Mouse (Mus musculus): ENCODE results near the gene Cry2. TPM values are rescaled to one million over a fixed set of nuclear protein-coding genes. Genes with fewer than 3 reads are reported as not detected.
"Not testable (repeated sequence)": the region's sequence is repeated elsewhere in the genome, so short reads cannot be mapped to it uniquely, and the experiment has no call there.

Cry2 gene
- 15.3 and 17.7 TPM in 2 replicates for polyA plus RNA-seq (2014; fragmentation: Nextera tagmentation; extraction: Ambion mirVana)

DNA sequence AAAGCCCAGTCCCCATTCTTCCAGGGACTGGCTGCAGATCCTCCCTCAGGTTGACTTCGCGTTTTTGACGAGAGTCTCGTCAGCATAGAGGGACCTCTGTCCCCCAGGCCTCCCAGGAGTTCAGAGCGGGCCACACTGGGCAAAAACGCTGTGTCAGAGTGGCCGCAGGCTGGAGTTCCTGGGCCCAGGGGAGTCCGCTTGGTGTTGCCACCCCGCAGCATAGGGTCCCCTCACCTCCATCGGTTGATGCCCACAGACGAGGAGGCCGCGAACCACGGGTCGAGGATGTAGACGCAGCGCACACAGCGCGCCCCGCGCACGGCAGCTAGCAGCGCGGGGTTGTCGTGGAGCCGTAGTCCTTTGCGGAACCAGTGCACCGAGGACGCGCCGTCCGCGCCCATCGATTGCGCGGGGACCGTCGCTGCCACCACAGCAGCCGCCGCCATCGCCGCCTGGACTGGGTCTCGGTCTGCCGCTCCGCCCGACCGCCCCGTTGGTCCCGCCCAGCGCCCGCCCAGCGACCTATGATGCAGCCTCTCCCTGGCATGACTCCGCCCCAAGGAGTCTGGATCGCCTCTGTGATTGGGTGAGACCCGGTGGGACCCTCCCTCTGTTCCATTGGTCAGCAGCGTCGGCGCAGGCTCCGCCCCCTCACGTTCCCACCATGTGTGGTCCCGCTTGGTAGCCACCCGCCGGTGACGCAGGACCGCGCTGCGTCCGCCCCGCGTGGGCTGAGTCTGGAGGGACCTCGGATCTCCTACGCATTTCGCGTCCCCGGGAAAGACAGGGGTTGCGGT lies at the start of gene Cry2:
Gene Cry2, minus strand, starts transcription at position 466 of the 797 bp plus-strand sequence.
- ATAC-seq (replicated peaks; ENCODE audit: insufficient number of reproducible peaks, low FRiP score, low TSS enrichment), result peak; percentile 98
- WGBS (ENCODE audit: insufficient replicate concordance), result under 1% methylated on average over 73 of the region's 76 CpGs
- peaks cover 32% of the 10 kb centered on the region for H3K4me1 ChIP-seq (ENCODE audit: control insufficient read depth, insufficient read depth, low read length)
- no peak within 1 kb of the TSS; the same call in 1 of the 2 replicates for H3K27ac ChIP-seq (ENCODE audit: low read depth, low read length)
- peak within 1 kb of the TSS; percentile 85 for H3K9ac ChIP-seq (ENCODE audit: low read depth, low read length)
- no peaks in the 10 kb centered on the region for H3K9me3 ChIP-seq (replicated peaks; ENCODE audit: control insufficient read depth, low read length)
- H3K36me3 ChIP-seq (ENCODE audit: control insufficient read depth, insufficient read depth, low read length), result no peaks in the 10 kb centered on the region
- peak within 1 kb of the TSS; percentile 95 for H3K4me3 ChIP-seq (ENCODE audit: low read depth, low read length)
- H3K4me2 ChIP-seq, result peak within 1 kb of the TSS; percentile 88
- no peaks in the 10 kb centered on the region for H3K27me3 ChIP-seq (ENCODE audit: control insufficient read depth, insufficient read depth, low read length)

DNA sequence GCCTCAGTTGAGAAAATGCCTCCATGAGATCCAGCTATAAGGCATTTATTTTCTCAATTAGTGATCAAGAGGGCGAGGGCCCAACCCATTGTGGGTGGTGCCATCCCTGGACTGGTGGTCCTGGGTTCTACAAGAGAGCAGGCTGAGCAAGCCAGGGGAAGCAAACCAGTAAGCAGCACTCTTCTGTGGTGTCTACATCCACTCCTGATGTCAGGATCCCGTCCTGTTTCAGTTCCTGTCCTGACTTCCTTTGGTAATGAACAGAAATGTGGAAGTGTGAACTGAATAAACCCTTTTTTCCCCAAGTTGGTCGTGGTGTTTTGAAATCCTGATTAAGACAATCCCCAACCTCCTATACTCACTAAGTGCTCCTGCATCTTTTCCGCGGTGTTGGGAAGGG lies 49.7 kb upstream of the Cry2 start:
- 39% methylated on average over 5 of the region's 5 CpGs for WGBS (ENCODE audit: insufficient replicate concordance)
- Histone ChIP-seq H3K9ac (ENCODE audit: low read depth, low read length) (no peak overlapping the region), H3K4me1 (ENCODE audit: control insufficient read depth, insufficient read depth, low read length) (peaks cover 6% of the 10 kb centered on the region; the same call in 1 of the 2 replicates), H3K4me3 (ENCODE audit: low read depth, low read length) (no peak overlapping the region), H3K4me2 (no peak overlapping the region), H3K27ac (ENCODE audit: low read depth, low read length) (no peak overlapping the region), H3K36me3 (ENCODE audit: control insufficient read depth, insufficient read depth, low read length) (no peaks in the 10 kb centered on the region), H3K27me3 (ENCODE audit: control insufficient read depth, insufficient read depth, low read length) (peaks cover 41% of the 10 kb centered on the region), H3K9me3 (replicated peaks; ENCODE audit: control insufficient read depth, low read length) (no peaks in the 10 kb centered on the region)
- no peak for ATAC-seq (replicated peaks; ENCODE audit: insufficient number of reproducible peaks, low FRiP score, low TSS enrichment)

DNA sequence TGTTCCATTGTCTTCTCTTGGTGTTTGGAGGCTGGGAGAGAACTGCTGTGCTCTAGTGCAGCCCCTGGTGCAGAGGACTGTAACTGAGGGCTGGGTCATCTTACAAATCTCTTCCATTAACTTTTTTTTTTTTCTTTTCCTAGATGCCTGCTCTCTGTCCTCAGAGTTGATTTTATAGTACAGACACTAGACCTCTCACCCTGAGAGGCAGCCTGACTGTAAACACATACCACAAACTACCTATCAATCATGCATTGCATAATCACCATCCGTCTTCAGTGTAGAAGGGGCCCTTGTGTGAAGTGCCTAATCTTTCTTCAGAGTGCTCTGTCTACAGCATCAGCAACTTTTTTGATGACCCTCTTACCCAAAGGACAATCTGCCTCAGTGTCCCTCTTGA lies 48.7 kb upstream of the Cry2 start:
- no peak overlapping the region for H3K4me3 ChIP-seq (ENCODE audit: low read depth, low read length)
- no peak overlapping the region for H3K9ac ChIP-seq (ENCODE audit: low read depth, low read length)
- H3K27me3 ChIP-seq (ENCODE audit: control insufficient read depth, insufficient read depth, low read length), result peaks cover 39% of the 10 kb centered on the region
- peaks cover 8% of the 10 kb centered on the region for H3K4me1 ChIP-seq (ENCODE audit: control insufficient read depth, insufficient read depth, low read length)
- 27% methylated on average over 1 of the region's 1 CpGs for WGBS (ENCODE audit: insufficient replicate concordance)
- H3K27ac ChIP-seq (ENCODE audit: low read depth, low read length), result no peak overlapping the region
- H3K9me3 ChIP-seq (replicated peaks; ENCODE audit: control insufficient read depth, low read length), result no peaks in the 10 kb centered on the region
- H3K4me2 ChIP-seq, result no peak overlapping the region
- no peak for ATAC-seq (replicated peaks; ENCODE audit: insufficient number of reproducible peaks, low FRiP score, low TSS enrichment)
- no peaks in the 10 kb centered on the region for H3K36me3 ChIP-seq (ENCODE audit: control insufficient read depth, insufficient read depth, low read length)

DNA sequence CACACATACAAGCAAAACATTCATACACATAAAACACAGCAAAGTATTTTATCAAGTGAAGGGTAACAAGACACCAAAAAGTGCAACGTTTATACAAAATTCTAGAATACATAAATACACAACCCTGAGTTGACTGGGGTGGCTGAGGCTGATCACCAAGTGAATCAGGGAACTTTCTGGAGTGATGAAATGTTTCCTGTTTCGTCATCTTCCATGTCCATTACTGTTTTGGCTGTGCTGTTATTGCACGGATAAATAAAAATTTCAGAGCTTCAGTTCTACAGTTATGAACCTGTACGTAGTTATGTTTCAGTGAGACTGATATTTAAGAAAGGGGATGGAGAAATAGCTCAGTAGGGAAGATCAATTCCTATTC lies 44.5 kb upstream of the Cry2 start:
- Histone ChIP-seq H3K4me1 (ENCODE audit: control insufficient read depth, insufficient read depth, low read length) (peaks cover 3% of the 10 kb centered on the region; the same call in 1 of the 2 replicates), H3K4me3 (ENCODE audit: low read depth, low read length) (no peak overlapping the region), H3K9ac (ENCODE audit: low read depth, low read length) (no peak overlapping the region), H3K4me2 (no peak overlapping the region), H3K27me3 (ENCODE audit: control insufficient read depth, insufficient read depth, low read length) (peaks cover 10% of the 10 kb centered on the region; the same call in 1 of the 2 replicates), H3K36me3 (ENCODE audit: control insufficient read depth, insufficient read depth, low read length) (no peaks in the 10 kb centered on the region), H3K9me3 (replicated peaks; ENCODE audit: control insufficient read depth, low read length) (no peaks in the 10 kb centered on the region), H3K27ac (ENCODE audit: low read depth, low read length) (no peak overlapping the region)
- WGBS (ENCODE audit: insufficient replicate concordance), result 78% methylated on average over 4 of the region's 4 CpGs
- no peak for ATAC-seq (replicated peaks; ENCODE audit: insufficient number of reproducible peaks, low FRiP score, low TSS enrichment)

DNA sequence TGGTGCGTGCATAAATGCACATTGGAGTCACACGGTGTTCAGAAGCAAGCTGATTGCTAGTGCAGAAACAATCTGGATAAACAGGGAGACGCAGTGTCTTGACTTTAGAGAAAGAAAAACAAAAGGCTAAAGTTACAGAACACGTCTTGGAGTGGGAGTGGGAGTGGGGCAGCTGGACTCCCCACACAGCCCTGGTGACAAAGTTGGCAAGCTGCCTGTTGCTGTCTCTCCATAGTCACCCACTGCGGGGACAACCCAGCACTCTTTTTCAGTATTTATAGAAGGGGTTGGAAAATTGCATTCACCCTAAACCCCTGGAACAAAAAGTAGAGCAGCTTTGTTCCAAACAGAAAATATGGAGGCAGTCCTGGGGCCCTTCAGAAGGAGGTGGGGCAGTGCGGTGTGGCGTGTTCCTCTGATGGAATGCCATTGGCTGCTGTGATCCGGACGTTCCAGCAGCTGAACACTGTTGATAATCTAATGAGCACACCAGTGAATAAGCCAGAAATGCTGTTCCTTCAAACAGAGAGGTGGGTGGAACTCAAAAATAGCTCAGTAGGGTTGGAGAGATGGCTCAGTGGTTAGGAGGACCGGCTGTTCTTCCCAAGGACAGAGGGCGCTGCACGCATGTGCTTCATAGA lies 43.9 kb upstream of the Cry2 start:
- H3K4me1 ChIP-seq (ENCODE audit: control insufficient read depth, insufficient read depth, low read length), result peaks cover 3% of the 10 kb centered on the region; the same call in 1 of the 2 replicates
- no peak overlapping the region for H3K9ac ChIP-seq (ENCODE audit: low read depth, low read length)
- no peak overlapping the region for H3K4me3 ChIP-seq (ENCODE audit: low read depth, low read length)
- no peak overlapping the region for H3K27ac ChIP-seq (ENCODE audit: low read depth, low read length)
- H3K9me3 ChIP-seq (replicated peaks; ENCODE audit: control insufficient read depth, low read length), result no peaks in the 10 kb centered on the region
- no peak for ATAC-seq (replicated peaks; ENCODE audit: insufficient number of reproducible peaks, low FRiP score, low TSS enrichment)
- 68% methylated on average over 12 of the region's 12 CpGs for WGBS (ENCODE audit: insufficient replicate concordance)
- H3K27me3 ChIP-seq (ENCODE audit: control insufficient read depth, insufficient read depth, low read length), result 0 out of 2 replicates have a peak, but pooled peaks cover 5% of the 10 kb centered on the region
- no peak overlapping the region for H3K4me2 ChIP-seq
- H3K36me3 ChIP-seq (ENCODE audit: control insufficient read depth, insufficient read depth, low read length), result no peaks in the 10 kb centered on the region

DNA sequence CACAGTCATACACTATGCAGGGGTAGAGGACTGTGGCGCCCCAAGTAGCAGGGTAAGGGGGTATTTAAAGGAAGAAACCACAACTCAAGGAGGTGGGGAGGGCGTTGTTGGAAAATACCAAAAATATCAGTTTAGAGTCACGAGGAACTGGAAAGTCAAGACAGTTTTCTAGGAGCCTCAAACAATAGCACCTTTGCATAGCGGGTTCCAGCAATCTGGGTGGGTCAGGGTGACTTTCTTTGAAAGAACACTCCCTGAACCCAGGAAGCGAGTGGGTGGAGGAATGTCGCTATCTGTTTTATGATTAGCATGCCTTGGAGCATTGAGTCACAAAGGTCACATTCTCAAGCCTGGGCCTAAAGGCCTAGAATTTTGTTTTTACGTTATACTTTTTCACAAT lies 42.7 kb upstream of the Cry2 start:
- WGBS (ENCODE audit: insufficient replicate concordance), result 79% methylated on average over 7 of the region's 7 CpGs
- not testable (repeated sequence) for H3K9me3 ChIP-seq (replicated peaks; ENCODE audit: control insufficient read depth, low read length); H3K4me3 ChIP-seq (ENCODE audit: low read depth, low read length); H3K9ac ChIP-seq (ENCODE audit: low read depth, low read length); H3K27me3 ChIP-seq (ENCODE audit: control insufficient read depth, insufficient read depth, low read length); H3K27ac ChIP-seq (ENCODE audit: low read depth, low read length); H3K36me3 ChIP-seq (ENCODE audit: control insufficient read depth, insufficient read depth, low read length); H3K4me2 ChIP-seq; H3K4me1 ChIP-seq (ENCODE audit: control insufficient read depth, insufficient read depth, low read length); ATAC-seq (replicated peaks; ENCODE audit: insufficient number of reproducible peaks, low FRiP score, low TSS enrichment)

DNA sequence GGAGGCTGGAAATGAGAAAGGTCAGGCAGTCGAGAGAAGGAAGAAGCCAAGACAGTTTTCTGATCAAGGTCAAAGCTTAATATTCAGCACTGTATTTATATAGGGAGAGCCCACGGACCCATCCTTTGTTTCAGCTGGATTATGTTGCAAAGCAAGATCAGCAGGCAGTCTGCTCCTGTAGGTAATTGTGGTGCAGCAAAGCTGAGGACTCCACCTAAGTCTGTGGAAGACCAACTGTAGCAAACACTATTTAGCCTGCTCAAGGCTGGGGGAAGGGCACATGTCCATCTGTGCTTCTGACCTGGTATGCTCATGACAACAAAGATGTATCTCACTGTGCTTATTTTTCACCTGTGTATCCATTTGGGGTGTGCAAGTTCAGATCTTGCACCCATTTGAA lies 41.9 kb upstream of the Cry2 start:
- Histone ChIP-seq H3K4me1 (ENCODE audit: control insufficient read depth, insufficient read depth, low read length) (peaks cover 3% of the 10 kb centered on the region; the same call in 1 of the 2 replicates), H3K4me3 (ENCODE audit: low read depth, low read length) (no peak overlapping the region), H3K27me3 (ENCODE audit: control insufficient read depth, insufficient read depth, low read length) (no peaks in the 10 kb centered on the region), H3K27ac (ENCODE audit: low read depth, low read length) (no peak overlapping the region), H3K9me3 (replicated peaks; ENCODE audit: control insufficient read depth, low read length) (no peaks in the 10 kb centered on the region), H3K9ac (ENCODE audit: low read depth, low read length) (no peak overlapping the region), H3K36me3 (ENCODE audit: control insufficient read depth, insufficient read depth, low read length) (no peaks in the 10 kb centered on the region), H3K4me2 (no peak overlapping the region)
- 64% methylated on average over 2 of the region's 2 CpGs for WGBS (ENCODE audit: insufficient replicate concordance)
- no peak for ATAC-seq (replicated peaks; ENCODE audit: insufficient number of reproducible peaks, low FRiP score, low TSS enrichment)

DNA sequence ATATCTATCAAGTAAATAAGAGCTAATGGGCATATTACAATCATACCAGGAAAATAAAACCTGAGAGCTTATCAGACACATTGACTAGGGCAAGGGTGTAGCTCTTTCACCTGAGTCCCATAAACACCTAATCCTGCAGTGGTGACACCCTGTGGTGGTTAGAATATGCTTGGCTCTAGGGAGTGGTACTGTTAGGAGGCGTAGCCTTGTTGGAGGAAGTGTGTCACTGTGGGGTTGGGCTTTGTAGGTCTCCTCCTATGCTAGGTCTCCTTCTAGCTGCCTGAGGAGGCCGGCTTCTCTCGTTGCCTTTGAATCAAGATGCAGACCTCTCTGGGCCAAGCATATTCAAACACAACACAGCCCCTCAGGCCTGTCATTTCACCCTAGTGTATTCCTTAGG lies 41.1 kb upstream of the Cry2 start:
- no peak for ATAC-seq (replicated peaks; ENCODE audit: insufficient number of reproducible peaks, low FRiP score, low TSS enrichment)
- no peak overlapping the region for H3K4me2 ChIP-seq
- H3K4me1 ChIP-seq (ENCODE audit: control insufficient read depth, insufficient read depth, low read length), result peaks cover 3% of the 10 kb centered on the region; the same call in 1 of the 2 replicates
- no peak overlapping the region for H3K27ac ChIP-seq (ENCODE audit: low read depth, low read length)
- H3K4me3 ChIP-seq (ENCODE audit: low read depth, low read length), result no peak overlapping the region
- WGBS (ENCODE audit: insufficient replicate concordance), result 73% methylated on average over 3 of the region's 3 CpGs
- no peak overlapping the region for H3K9ac ChIP-seq (ENCODE audit: low read depth, low read length)
- no peaks in the 10 kb centered on the region for H3K27me3 ChIP-seq (ENCODE audit: control insufficient read depth, insufficient read depth, low read length)
- H3K9me3 ChIP-seq (replicated peaks; ENCODE audit: control insufficient read depth, low read length), result no peaks in the 10 kb centered on the region
- no peaks in the 10 kb centered on the region for H3K36me3 ChIP-seq (ENCODE audit: control insufficient read depth, insufficient read depth, low read length)
